Mouse (Mus musculus): ENCODE results near the gene Rptor. TPM values are rescaled to one million over a fixed set of nuclear protein-coding genes. Genes with fewer than 3 reads are reported as not detected.

The Rptor gene
- polyA plus RNA-seq, 1 experiment from 2014 or later: 14.6 TPM

- Histone ChIP-seq H3K4me2 (no peak overlapping the region), H3K36me3 (ENCODE audit: insufficient read depth) (peaks cover 20% of the 10 kb centered on the region), H3K27me3 (ENCODE audit: insufficient read depth, low read length) (no peaks in the 10 kb centered on the region), H3K4me1 (ENCODE audit: insufficient read depth) (no peaks in the 10 kb centered on the region), H3K9me3 (ENCODE audit: low read depth, low read length) (no peaks in the 10 kb centered on the region), H3K9ac (no peak overlapping the region), H3K27ac (ENCODE audit: low read depth) (no peak overlapping the region), H3K4me3 (ENCODE audit: low read depth, low read length) (no peak overlapping the region)
- ATAC-seq (ENCODE audit: insufficient read depth): no peak
- no peak for DNase-seq
- TF ChIP-seq CTCF (IDR thresholded peaks at IDR 0.05; ENCODE audit: low read depth): no peak
- 81% methylated on average over 10 of the region's 10 CpGs for WGBS
These were observed 237.0 kb downstream of the Rptor start for GRCm38 (mm10) chr11:119839411-119840342.

- ATAC-seq (ENCODE audit: insufficient read depth): no peak
These were observed 243.9 kb downstream of the Rptor start for GRCm38 (mm10) chr11:119846608-119847007.

GRCm38 (mm10) chr11:119847076-119847475, 244.4 kb downstream of the Rptor start:
- no peaks in the 10 kb centered on the region for H3K27me3 ChIP-seq (ENCODE audit: insufficient read depth, low read length)
- H3K4me1 ChIP-seq (ENCODE audit: insufficient read depth): no peaks in the 10 kb centered on the region
- no peak overlapping the region for H3K4me2 ChIP-seq
- peaks cover 34% of the 10 kb centered on the region for H3K36me3 ChIP-seq (ENCODE audit: insufficient read depth)
- H3K4me3 ChIP-seq (ENCODE audit: low read depth, low read length): no peak overlapping the region
- no peaks in the 10 kb centered on the region for H3K9me3 ChIP-seq (ENCODE audit: low read depth, low read length)
- DNase-seq: no peak
- TF ChIP-seq CTCF (IDR thresholded peaks at IDR 0.05; ENCODE audit: low read depth): no peak
- no peak for ATAC-seq (ENCODE audit: insufficient read depth)
- H3K27ac ChIP-seq (ENCODE audit: low read depth): no peak overlapping the region
- 94% methylated on average over 3 of the region's 3 CpGs for WGBS
- no peak overlapping the region for H3K9ac ChIP-seq

More at GRCm38 (mm10) chr11:119846608-119847007, 243.9 kb downstream of the Rptor start:
- H3K4me3 ChIP-seq (ENCODE audit: low read depth, low read length): no peak overlapping the region
- no peaks in the 10 kb centered on the region for H3K9me3 ChIP-seq (ENCODE audit: low read depth, low read length)
- no peak overlapping the region for H3K9ac ChIP-seq
- no peak for DNase-seq
- H3K27me3 ChIP-seq (ENCODE audit: insufficient read depth, low read length): no peaks in the 10 kb centered on the region
- H3K36me3 ChIP-seq (ENCODE audit: insufficient read depth): peaks cover 30% of the 10 kb centered on the region
- H3K4me1 ChIP-seq (ENCODE audit: insufficient read depth): no peaks in the 10 kb centered on the region
- H3K27ac ChIP-seq (ENCODE audit: low read depth): no peak overlapping the region
- no peak overlapping the region for H3K4me2 ChIP-seq
- 89% methylated on average over 6 of the region's 6 CpGs for WGBS
- TF ChIP-seq CTCF (IDR thresholded peaks at IDR 0.05; ENCODE audit: low read depth): no peak

GRCm38 (mm10) chr11:119847569-119847968, 244.9 kb downstream of the Rptor start:
- DNase-seq: no peak
- Histone ChIP-seq H3K27ac (ENCODE audit: low read depth) (no peak overlapping the region), H3K36me3 (ENCODE audit: insufficient read depth) (peaks cover 39% of the 10 kb centered on the region), H3K4me2 (no peak overlapping the region), H3K27me3 (ENCODE audit: insufficient read depth, low read length) (no peaks in the 10 kb centered on the region), H3K4me3 (ENCODE audit: low read depth, low read length) (no peak overlapping the region), H3K9me3 (ENCODE audit: low read depth, low read length) (no peaks in the 10 kb centered on the region), H3K9ac (no peak overlapping the region), H3K4me1 (ENCODE audit: insufficient read depth) (no peaks in the 10 kb centered on the region)
- WGBS: 77% methylated on average over 3 of the region's 3 CpGs
- TF ChIP-seq CTCF (IDR thresholded peaks at IDR 0.05; ENCODE audit: low read depth): no peak
- no peak for ATAC-seq (ENCODE audit: insufficient read depth)

GRCm38 (mm10) chr11:119848189-119848588, 245.5 kb downstream of the Rptor start:
- no peak for DNase-seq
- Histone ChIP-seq H3K4me2 (no peak overlapping the region), H3K27me3 (ENCODE audit: insufficient read depth, low read length) (no peaks in the 10 kb centered on the region), H3K36me3 (ENCODE audit: insufficient read depth) (peaks cover 44% of the 10 kb centered on the region), H3K9me3 (ENCODE audit: low read depth, low read length) (no peaks in the 10 kb centered on the region), H3K4me1 (ENCODE audit: insufficient read depth) (no peaks in the 10 kb centered on the region), H3K27ac (ENCODE audit: low read depth) (no peak overlapping the region), H3K9ac (no peak overlapping the region), H3K4me3 (ENCODE audit: low read depth, low read length) (no peak overlapping the region)
- 85% methylated on average over 5 of the region's 5 CpGs for WGBS
- TF ChIP-seq CTCF (IDR thresholded peaks at IDR 0.05; ENCODE audit: low read depth): no peak
- no peak for ATAC-seq (ENCODE audit: insufficient read depth)

GRCm38 (mm10) chr11:119855999-119856398, 253.3 kb downstream of the Rptor start:
- WGBS: 76% methylated on average over 7 of the region's 7 CpGs
- TF ChIP-seq CTCF (IDR thresholded peaks at IDR 0.05; ENCODE audit: low read depth): no peak
- DNase-seq (peak; percentile 9), ATAC-seq (ENCODE audit: insufficient read depth) (no peak)
- Histone ChIP-seq H3K9me3 (ENCODE audit: low read depth, low read length) (no peaks in the 10 kb centered on the region), H3K4me2 (no peak overlapping the region), H3K9ac (no peak overlapping the region), H3K4me3 (ENCODE audit: low read depth, low read length) (no peak overlapping the region), H3K4me1 (ENCODE audit: insufficient read depth) (no peaks in the 10 kb centered on the region), H3K36me3 (ENCODE audit: insufficient read depth) (peaks cover 58% of the 10 kb centered on the region), H3K27me3 (ENCODE audit: insufficient read depth, low read length) (no peaks in the 10 kb centered on the region), H3K27ac (ENCODE audit: low read depth) (no peak overlapping the region)

GRCm38 (mm10) chr11:119862523-119863299, 260.0 kb downstream of the Rptor start:
- Histone ChIP-seq H3K4me2 (no peak overlapping the region), H3K27ac (ENCODE audit: low read depth) (no peak overlapping the region), H3K4me1 (ENCODE audit: insufficient read depth) (no peaks in the 10 kb centered on the region), H3K9me3 (ENCODE audit: low read depth, low read length) (no peaks in the 10 kb centered on the region), H3K9ac (no peak overlapping the region), H3K4me3 (ENCODE audit: low read depth, low read length) (no peak overlapping the region), H3K27me3 (ENCODE audit: insufficient read depth, low read length) (no peaks in the 10 kb centered on the region), H3K36me3 (ENCODE audit: insufficient read depth) (peaks cover 24% of the 10 kb centered on the region; the same call in 1 of the 2 replicates)
- TF ChIP-seq CTCF (IDR thresholded peaks at IDR 0.05; ENCODE audit: low read depth): no peak
- ATAC-seq (ENCODE audit: insufficient read depth): no peak
- WGBS: 82% methylated on average over 8 of the region's 8 CpGs
- DNase-seq: no peak
